Mouse (Mus musculus) liver, postnatal 0 days (tissue): ENCODE measurements around the gene Zfp651. TPM values are rescaled to one million over a fixed set of nuclear protein-coding genes. Genes with fewer than 3 reads are reported as not detected.
A peak's percentile ranks its signal among the peaks of the same experiment; 100 is the strongest.

ENCODE experiments used
- ATAC-seq: fragments of 200-750 bp; cut with Nextera tagmentation; 2 replicates; pipeline ENCODE4 v1.8.0; 2017; ENCODE audit warnings: mild to moderate bottlenecking, moderate library complexity
- DNase-seq: peaks from one replicate; pipeline ENCODE4 v3.0.0-alpha.2; 2016
- H3K27ac ChIP-seq: fragments of 300-500 bp; sonication (generic); 2 replicates; pipeline ENCODE4 v1.5.1; 2014; ENCODE audit warnings: antibody characterized with exemption, moderate library complexity, mild to moderate bottlenecking, low read depth
- H3K27me3 ChIP-seq: fragments of 300-500 bp; sonication (generic); 2 replicates; pipeline ENCODE4 v1.6.1; 2014; ENCODE audit warnings: low read length, control low read depth, mixed read lengths; ENCODE audit not compliant: insufficient read depth
- H3K36me3 ChIP-seq: fragments of 300-500 bp; sonication (generic); replicated peaks from 2 replicates; pipeline ENCODE4 v1.6.1; 2014; ENCODE audit warnings: mild to moderate bottlenecking, control low read depth, low read length, moderate library complexity, mixed read lengths; ENCODE audit not compliant: insufficient read depth
- H3K4me1 ChIP-seq: fragments of 300-500 bp; sonication (generic); 2 replicates; pipeline ENCODE4 v1.6.1; 2014; ENCODE audit warnings: antibody characterized with exemption, mild to moderate bottlenecking, control low read depth; ENCODE audit not compliant: insufficient read depth
- H3K4me2 ChIP-seq: fragments of 300-500 bp; sonication (generic); 2 replicates; pipeline ENCODE4 v1.6.1; 2014; ENCODE audit warnings: low read depth, mild to moderate bottlenecking, low read length, moderate library complexity, mixed read lengths
- H3K4me3 ChIP-seq: fragments of 300-500 bp; sonication (generic); 2 replicates; pipeline ENCODE4 v1.5.1; 2014; ENCODE audit warnings: low read depth, low read length
- H3K9ac ChIP-seq: fragments of 300-500 bp; sonication (generic); replicated peaks from 2 replicates; pipeline ENCODE4 v1.6.1; 2014; ENCODE audit warnings: mild to moderate bottlenecking, moderate library complexity
- H3K9me3 ChIP-seq: fragments of 300-500 bp; sonication (generic); 2 replicates; pipeline ENCODE4 v1.6.1; 2016; ENCODE audit warnings: mild to moderate bottlenecking, control low read depth, low read length, mixed read lengths
- CTCF ChIP-seq: sonication (generic); IDR thresholded peaks from 2 replicates; pipeline ENCODE4 v1.5.1; 2016; ENCODE audit warnings: antibody characterized with exemption, low read depth
- EP300 ChIP-seq: IDR thresholded peaks from 2 replicates; pipeline ENCODE4 v1.6.1; 2016; ENCODE audit warnings: antibody characterized with exemption, low read depth, mild to moderate bottlenecking
- WGBS: fragments of 180-500 bp; shearing (Covaris S2); extraction: QIAGEN DNeasy Blood & Tissue Kit; methylation state at CpG from one replicate; pipeline ENCODE4 v1.1.7; 2014; ENCODE audit not compliant: insufficient replicate concordance; 5-methylcytosine and 5-hydroxymethylcytosine counted together
- polyA plus RNA-seq: library from polyadenylated mRNA; unstranded; fragments of >200 nt; fragmentation: Nextera tagmentation; extraction: Ambion mirVana; gene quantifications from 2 replicates; pipeline ENCODE4 v1.2.1, GENCODE M21; 2015

The Zfp651 gene
- polyA plus RNA-seq, 1 experiment from 2014 or later = 0.68 TPM

DNA sequence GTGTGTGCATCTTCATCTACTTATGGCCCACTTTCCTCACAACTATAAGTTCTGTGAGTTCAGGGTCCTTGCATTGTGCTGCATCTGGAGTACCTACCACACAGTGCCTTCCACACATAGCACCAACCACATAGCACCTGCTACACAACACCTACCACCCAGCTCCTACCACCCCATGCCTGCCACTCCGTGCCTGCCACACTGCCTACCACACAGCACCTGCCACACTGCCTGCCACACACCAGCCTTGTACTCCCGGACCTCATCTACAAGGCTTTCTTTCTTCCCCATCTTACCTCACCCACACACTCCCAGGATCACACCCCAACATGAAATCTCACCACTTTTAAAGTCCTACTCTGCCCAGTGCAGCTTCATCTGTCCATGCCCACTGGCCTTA, 27.2 kb downstream of the Zfp651 start:
- Histone ChIP-seq H3K4me2 (no peak overlapping the region), H3K27ac (no peak overlapping the region), H3K9me3 (no peaks in the 10 kb centered on the region), H3K4me1 (no peaks in the 10 kb centered on the region), H3K27me3 (0 out of 2 replicates have a peak, but pooled peaks cover 2% of the 10 kb centered on the region), H3K36me3 (no peaks in the 10 kb centered on the region), H3K9ac (no peak overlapping the region), H3K4me3 (no peak overlapping the region)
- no peak for DNase-seq
- ATAC-seq = no peak
- 68% methylated on average over 2 of the region's 2 CpGs for WGBS
- TF ChIP-seq CTCF = no peak

DNA sequence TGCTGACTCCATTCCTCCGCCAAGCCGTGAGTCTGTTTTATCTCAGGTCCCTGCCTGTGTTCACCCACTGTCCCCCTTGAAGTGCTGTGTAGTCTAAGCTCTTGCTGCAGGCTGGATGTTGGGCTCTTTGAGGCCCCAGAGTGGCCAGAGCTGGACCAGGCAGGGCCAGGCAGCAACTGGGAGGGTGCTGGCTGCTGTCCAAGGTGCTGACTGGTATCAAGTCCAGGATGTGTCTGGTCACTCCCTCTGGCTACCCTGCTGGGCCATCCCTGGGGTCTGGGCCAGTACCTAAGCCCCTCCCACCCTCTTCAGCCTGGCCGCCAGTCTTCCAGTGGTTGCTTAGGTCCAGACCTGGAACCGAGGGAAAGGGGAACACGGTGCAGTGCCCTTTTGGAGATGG, 32.1 kb downstream of the Zfp651 start:
- TF ChIP-seq EP300 (no peak), CTCF (no peak)
- Histone ChIP-seq H3K36me3 (no peaks in the 10 kb centered on the region), H3K27me3 (0 out of 2 replicates have a peak, but pooled peaks cover 2% of the 10 kb centered on the region), H3K4me1 (no peaks in the 10 kb centered on the region), H3K4me3 (no peak overlapping the region), H3K9me3 (no peaks in the 10 kb centered on the region), H3K27ac (no peak overlapping the region), H3K9ac (no peak overlapping the region), H3K4me2 (no peak overlapping the region)
- ATAC-seq (no peak), DNase-seq (peak; percentile 73)
- 22% methylated on average over 5 of the region's 5 CpGs for WGBS

DNA sequence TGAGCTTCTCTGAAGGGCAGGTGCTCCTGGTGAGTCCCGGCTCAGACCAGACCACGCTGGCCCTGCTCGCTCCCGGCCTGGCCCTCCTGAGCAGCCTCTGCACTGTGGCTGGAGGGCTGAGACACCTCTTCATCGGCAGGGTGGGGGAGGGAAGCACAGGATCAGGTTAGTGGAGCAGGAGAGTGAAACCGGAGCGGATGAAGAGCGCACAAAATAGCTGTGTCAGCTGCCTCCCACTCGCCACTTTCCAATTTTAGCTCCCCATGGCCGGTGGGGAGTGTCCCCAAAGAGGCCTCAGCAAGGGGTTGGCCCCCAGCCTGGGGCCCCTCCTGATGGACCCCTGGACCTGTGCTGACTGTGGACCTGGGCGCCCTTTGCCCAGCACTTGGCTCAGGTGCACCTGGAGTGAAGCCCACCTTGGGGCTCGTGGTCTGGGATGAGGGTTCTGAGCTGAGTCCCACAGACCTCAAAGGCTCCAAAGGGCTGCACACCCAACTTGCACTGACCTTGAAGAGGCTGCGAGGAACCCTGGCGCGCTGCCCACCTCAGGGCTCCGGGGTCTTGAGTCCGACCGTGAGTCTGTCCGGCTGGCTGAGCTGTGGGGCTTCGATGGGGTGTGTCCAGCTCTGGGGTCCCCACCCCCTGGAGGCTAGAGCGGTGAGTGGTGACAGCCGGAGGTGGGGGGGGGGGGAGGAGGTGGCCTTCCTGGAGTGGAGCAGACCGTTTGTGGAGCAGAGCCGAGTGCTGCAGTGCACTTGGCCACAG, 32.8 kb downstream of the Zfp651 start, which contains the start of gene Hhatl:
Gene Hhatl (minus strand): TSS at position 751 of the 765 bp plus-strand sequence.
- Histone ChIP-seq H3K9me3 (no peaks in the 10 kb centered on the region), H3K4me2 (no peak within 1 kb of the TSS), H3K36me3 (no peaks in the 10 kb centered on the region), H3K4me3 (no peak within 1 kb of the TSS), H3K9ac (no peak within 1 kb of the TSS), H3K27ac (no peak within 1 kb of the TSS), H3K4me1 (no peaks in the 10 kb centered on the region), H3K27me3 (0 out of 2 replicates have a peak, but pooled peaks cover 2% of the 10 kb centered on the region)
- TF ChIP-seq EP300 = no peak
- TF ChIP-seq CTCF = no peak
- 45% methylated on average over 23 of the region's 24 CpGs for WGBS
- ATAC-seq = no peak
- DNase-seq = no peak

- no peak overlapping the region for H3K4me2 ChIP-seq
- no peak for DNase-seq
- 0 out of 2 replicates have a peak, but pooled peaks cover 4% of the 10 kb centered on the region for H3K4me1 ChIP-seq
- no peak for ATAC-seq
- no peaks in the 10 kb centered on the region for H3K9me3 ChIP-seq
- no peaks in the 10 kb centered on the region for H3K36me3 ChIP-seq
- H3K9ac ChIP-seq = no peak overlapping the region
- H3K4me3 ChIP-seq = no peak overlapping the region
- TF ChIP-seq CTCF (no peak), EP300 (no peak)
- 0 out of 2 replicates have a peak, but pooled peaks cover 2% of the 10 kb centered on the region for H3K27me3 ChIP-seq
- H3K27ac ChIP-seq = no peak overlapping the region
- 50% methylated on average over 1 of the region's 1 CpGs for WGBS
Measured at GRCm38 (mm10) chr9:121794972-121795539, 35.9 kb downstream of the Zfp651 start.

GRCm38 (mm10) chr9:121797722-121798121, 38.6 kb downstream of the Zfp651 start:
- ATAC-seq (no peak), DNase-seq (peak; percentile 55)
- H3K4me2 ChIP-seq = no peak overlapping the region
- no peaks in the 10 kb centered on the region for H3K27me3 ChIP-seq
- H3K27ac ChIP-seq = no peak overlapping the region
- H3K4me1 ChIP-seq = 0 out of 2 replicates have a peak, but pooled peaks cover 4% of the 10 kb centered on the region
- no peak overlapping the region for H3K9ac ChIP-seq
- no peak overlapping the region for H3K4me3 ChIP-seq
- no peaks in the 10 kb centered on the region for H3K9me3 ChIP-seq
- TF ChIP-seq CTCF (no peak), EP300 (no peak)
- no peaks in the 10 kb centered on the region for H3K36me3 ChIP-seq
- 20% methylated on average over 12 of the region's 12 CpGs for WGBS

DNA sequence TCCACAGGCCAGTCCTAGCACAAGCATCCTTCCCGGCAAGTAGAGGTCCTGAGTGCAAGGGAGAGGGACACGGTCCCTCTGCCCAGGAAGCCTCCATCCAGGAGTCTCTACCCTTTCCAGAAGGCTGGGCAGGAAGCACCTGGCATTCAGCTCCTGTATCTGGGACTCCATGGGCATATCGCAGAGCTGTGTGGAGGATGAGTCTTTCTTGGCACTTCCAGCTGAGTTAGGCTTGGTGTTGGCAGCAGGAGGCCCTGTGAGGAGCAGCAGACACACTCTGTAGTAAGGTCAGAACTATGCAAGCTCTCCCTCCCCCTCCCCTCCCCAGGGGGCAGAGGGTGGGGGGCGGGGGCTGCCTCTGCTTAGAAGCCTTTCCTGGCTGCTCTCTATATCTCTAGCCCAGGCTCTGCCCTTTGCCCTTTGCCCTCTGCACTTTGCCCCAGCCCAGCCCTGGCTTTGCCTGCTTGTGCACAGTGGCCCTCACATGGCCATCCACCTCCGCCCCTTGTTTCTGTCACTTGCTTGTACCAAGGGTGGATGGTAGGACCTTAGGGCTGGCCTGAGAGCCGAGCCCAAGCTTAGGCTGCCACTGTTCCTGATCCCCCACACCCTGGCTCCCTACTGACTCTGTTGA, 39.9 kb downstream of the Zfp651 start:
- no peaks in the 10 kb centered on the region for H3K36me3 ChIP-seq
- no peak overlapping the region for H3K9ac ChIP-seq
- H3K27me3 ChIP-seq = no peaks in the 10 kb centered on the region
- WGBS = 38% methylated on average over 6 of the region's 6 CpGs
- peak; percentile 15; the same call in 1 of the 2 replicates for ATAC-seq
- no peak overlapping the region for H3K27ac ChIP-seq
- no peaks in the 10 kb centered on the region for H3K9me3 ChIP-seq
- no peak overlapping the region for H3K4me3 ChIP-seq
- TF ChIP-seq EP300 = no peak
- no peak for TF ChIP-seq CTCF
- H3K4me2 ChIP-seq = no peak overlapping the region
- DNase-seq = no peak
- 0 out of 2 replicates have a peak, but pooled peaks cover 4% of the 10 kb centered on the region for H3K4me1 ChIP-seq
